Mouse (Mus musculus) forebrain, postnatal 0 days (tissue): ENCODE data around the gene Btbd18. TPM values are rescaled to one million over a fixed set of nuclear protein-coding genes. Genes with fewer than 3 reads are reported as not detected.

Experiments
- ATAC-seq: fragments of 200-750 bp; cut with Nextera tagmentation; 2 replicates; pipeline ENCODE4 v1.8.0; 2017; ENCODE audit warnings: mild to moderate bottlenecking, moderate library complexity
- DNase-seq: peaks from one replicate; pipeline ENCODE4 v3.0.0-alpha.2; 2015
- H3K27ac ChIP-seq: fragments of 300-500 bp; sonication (generic); 2 replicates; pipeline ENCODE4 v1.5.1; 2014; ENCODE audit warnings: low read depth, mild to moderate bottlenecking, antibody characterized with exemption, low read length, moderate library complexity, mixed read lengths
- H3K27me3 ChIP-seq: fragments of 300-500 bp; sonication (generic); 2 replicates; pipeline ENCODE4 v1.6.1; 2014; ENCODE audit warnings: mild to moderate bottlenecking, low read length, mixed read lengths; ENCODE audit not compliant: insufficient read depth
- H3K36me3 ChIP-seq: fragments of 300-500 bp; sonication (generic); 2 replicates; pipeline ENCODE4 v1.6.1; 2014; ENCODE audit warnings: mild to moderate bottlenecking, moderate library complexity; ENCODE audit not compliant: insufficient read depth
- H3K4me1 ChIP-seq: fragments of 300-500 bp; sonication (generic); 2 replicates; pipeline ENCODE4 v1.6.1; 2014; ENCODE audit warnings: antibody characterized with exemption; ENCODE audit not compliant: insufficient read depth
- H3K4me2 ChIP-seq: fragments of 300-500 bp; sonication (generic); 2 replicates; pipeline ENCODE4 v1.6.1; 2014; ENCODE audit warnings: low read depth, mild to moderate bottlenecking, moderate library complexity
- H3K4me3 ChIP-seq: fragments of 300-500 bp; sonication (generic); 2 replicates; pipeline ENCODE4 v1.5.1; 2014; ENCODE audit warnings: low read depth, low read length, mixed read lengths
- H3K9ac ChIP-seq: fragments of 300-500 bp; sonication (generic); 2 replicates; pipeline ENCODE4 v1.6.1; 2014; ENCODE audit warnings: mild to moderate bottlenecking
- H3K9me3 ChIP-seq: fragments of 300-500 bp; sonication (generic); 2 replicates; pipeline ENCODE4 v1.6.1; 2016; ENCODE audit warnings: low read length
- CTCF ChIP-seq: sonication (generic); IDR thresholded peaks from 2 replicates; pipeline ENCODE4 v1.5.1; 2016; ENCODE audit warnings: antibody characterized with exemption, control low read depth, low read depth
- WGBS: fragments of 180-500 bp; shearing (Covaris S2); extraction: QIAGEN DNeasy Blood & Tissue Kit; methylation state at CpG from one replicate; pipeline ENCODE4 v1.1.7; 2014; 5-methylcytosine and 5-hydroxymethylcytosine counted together
- polyA plus RNA-seq: library from polyadenylated mRNA; unstranded; fragments of >200 nt; fragmentation: Nextera tagmentation; extraction: Ambion mirVana; gene quantifications from 2 replicates; pipeline ENCODE4 v1.2.1, GENCODE M21; 2015
- total RNA-seq: library from RNA; depleted of rRNA; stranded (reverse); fragments of >200 nt; gene quantifications from 2 replicates; pipeline ENCODE4 v1.2.3, GENCODE M21; 2014

Gene Btbd18
- total and polyA plus RNA-seq, 2 experiments from 2014 or later: 0.10 to 0.25 TPM

DNA sequence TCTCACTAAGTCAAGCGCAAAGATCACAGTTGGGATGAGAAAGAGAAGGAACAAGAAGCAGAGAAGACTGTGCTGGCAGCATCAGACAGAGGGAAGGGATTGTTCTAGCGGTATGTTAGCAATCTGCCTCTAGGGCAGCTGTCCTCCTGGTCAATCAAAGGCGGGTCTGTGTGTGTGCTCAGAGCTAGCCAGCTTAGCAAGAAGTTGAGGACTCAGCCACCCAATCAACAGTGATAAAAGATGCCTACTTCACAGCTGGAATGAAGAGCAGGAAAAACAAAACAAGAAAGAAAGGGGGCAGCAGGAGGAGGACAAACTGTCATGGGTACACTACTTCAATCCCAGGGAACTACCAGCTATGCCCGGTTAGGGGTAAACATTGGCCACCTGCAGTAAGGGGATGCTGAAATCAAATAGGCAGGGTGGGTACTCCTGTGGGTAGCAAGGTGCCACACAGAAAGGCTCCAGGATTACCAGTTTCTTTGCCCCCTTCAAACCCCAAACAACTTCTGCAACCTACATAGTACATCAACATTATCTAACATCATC lies 23.9 kb upstream of the Btbd18 start:
- WGBS: 19% methylated on average over 4 of the region's 4 CpGs
- H3K9ac ChIP-seq: no peak overlapping the region

DNA sequence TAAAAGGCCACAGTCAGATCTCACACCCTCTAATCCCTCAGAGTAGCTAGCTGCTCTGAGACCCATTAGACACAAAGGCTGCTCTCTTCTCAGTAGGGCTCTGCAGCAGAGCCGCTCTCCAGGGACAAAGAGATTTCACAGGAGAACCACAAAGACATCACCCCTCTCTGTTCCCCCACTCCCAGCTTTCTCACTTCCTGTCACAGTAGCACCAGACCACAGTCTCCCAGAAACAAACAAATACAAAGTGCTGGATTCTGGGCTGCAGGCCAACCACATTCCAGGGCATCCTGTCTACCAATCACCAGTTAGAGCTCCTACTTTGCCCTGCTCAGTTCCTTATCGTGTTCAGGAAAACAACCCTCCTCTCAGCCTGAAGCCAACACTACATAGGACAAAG lies 23.3 kb upstream of the Btbd18 start:
- Histone ChIP-seq H3K36me3 (0 out of 2 replicates have a peak, but pooled peaks cover 4% of the 10 kb centered on the region), H3K4me1 (peaks cover 25% of the 10 kb centered on the region), H3K27me3 (no peaks in the 10 kb centered on the region), H3K9ac (no peak overlapping the region), H3K4me3 (no peak overlapping the region), H3K4me2 (no peak overlapping the region), H3K9me3 (no peaks in the 10 kb centered on the region), H3K27ac (peak overlapping the region; percentile 79)
- ATAC-seq (peak; percentile 92), DNase-seq (peak; percentile 83)
- no peak for TF ChIP-seq CTCF
- 4% methylated on average over 2 of the region's 2 CpGs for WGBS

More for the DNA sequence above, 23.9 kb upstream of the Btbd18 start:
- no peak for TF ChIP-seq CTCF
- Histone ChIP-seq H3K27ac (peak overlapping the region; percentile 79), H3K4me2 (no peak overlapping the region), H3K9me3 (no peaks in the 10 kb centered on the region), H3K4me1 (peaks cover 25% of the 10 kb centered on the region), H3K27me3 (no peaks in the 10 kb centered on the region), H3K36me3 (0 out of 2 replicates have a peak, but pooled peaks cover 4% of the 10 kb centered on the region), H3K4me3 (no peak overlapping the region)
- ATAC-seq: peak; percentile 34
- no peak for DNase-seq

GRCm38 (mm10) chr2:84636231-84636741 lies 22.6 kb upstream of the Btbd18 start:
- 0 out of 2 replicates have a peak, but pooled peaks cover 8% of the 10 kb centered on the region for H3K36me3 ChIP-seq
- no peaks in the 10 kb centered on the region for H3K9me3 ChIP-seq
- H3K27ac ChIP-seq: peak overlapping the region; percentile 79
- peaks cover 25% of the 10 kb centered on the region for H3K4me1 ChIP-seq
- DNase-seq (no peak), ATAC-seq (no peak)
- H3K4me3 ChIP-seq: no peak overlapping the region
- no peaks in the 10 kb centered on the region for H3K27me3 ChIP-seq
- WGBS: 31% methylated on average over 8 of the region's 8 CpGs
- H3K4me2 ChIP-seq: no peak overlapping the region
- no peak overlapping the region for H3K9ac ChIP-seq
- TF ChIP-seq CTCF: no peak

- DNase-seq (no peak), ATAC-seq (no peak)
- H3K9ac ChIP-seq: no peak overlapping the region
- 0 out of 2 replicates have a peak, but pooled peaks cover 4% of the 10 kb centered on the region for H3K36me3 ChIP-seq
- H3K4me1 ChIP-seq: peaks cover 25% of the 10 kb centered on the region
- H3K27me3 ChIP-seq: no peaks in the 10 kb centered on the region
- 42% methylated on average over 6 of the region's 7 CpGs for WGBS
- no peak for TF ChIP-seq CTCF
- H3K4me3 ChIP-seq: no peak overlapping the region
- H3K4me2 ChIP-seq: no peak overlapping the region
- H3K9me3 ChIP-seq: no peaks in the 10 kb centered on the region
- H3K27ac ChIP-seq: no peak overlapping the region; the same call in 1 of the 2 replicates
Measured at GRCm38 (mm10) chr2:84637452-84638165, 21.3 kb upstream of the Btbd18 start.

DNA sequence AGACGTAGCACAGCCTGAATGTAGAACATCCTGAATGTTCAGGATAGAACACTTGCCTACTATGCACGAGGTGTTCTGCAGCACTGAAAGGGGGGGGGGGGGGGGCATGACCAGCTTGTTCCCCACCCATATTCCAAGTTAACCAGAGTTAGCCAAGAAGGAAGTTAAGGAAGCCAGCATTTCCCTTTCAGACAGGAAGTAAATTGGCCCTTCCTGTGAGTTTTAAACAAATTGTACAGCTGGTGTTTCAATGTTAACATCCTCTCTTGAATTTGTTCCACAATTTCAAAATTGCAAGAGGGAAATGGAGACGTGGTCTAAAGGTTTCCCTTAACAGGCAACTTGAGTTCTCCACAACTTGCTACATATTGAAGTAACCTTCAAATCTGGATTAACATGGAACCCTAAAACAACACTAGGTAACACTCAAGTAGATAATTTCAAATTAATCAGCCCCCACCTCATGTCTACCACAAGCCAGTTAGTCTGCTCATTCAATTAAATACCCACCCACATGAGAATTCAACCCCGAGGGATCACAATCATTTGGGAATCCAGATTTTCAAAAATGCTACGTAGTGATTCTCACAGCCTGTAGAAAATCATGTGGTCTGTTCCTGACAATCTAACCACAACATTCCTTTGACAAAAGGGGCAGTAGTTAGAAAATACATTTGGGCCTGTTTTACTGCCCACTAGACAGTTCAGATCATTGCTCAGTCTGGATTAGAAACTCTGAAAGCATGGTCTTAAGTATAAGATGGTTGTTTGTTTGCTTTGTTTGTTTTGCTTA lies 20.3 kb upstream of the Btbd18 start:
- ATAC-seq: no peak
- TF ChIP-seq CTCF: no peak
- no peak for DNase-seq
- no peak overlapping the region for H3K9ac ChIP-seq
- no peak overlapping the region for H3K4me2 ChIP-seq
- H3K27ac ChIP-seq: peak overlapping the region; percentile 15
- H3K27me3 ChIP-seq: no peaks in the 10 kb centered on the region
- H3K4me3 ChIP-seq: no peak overlapping the region
- 0 out of 2 replicates have a peak, but pooled peaks cover 4% of the 10 kb centered on the region for H3K36me3 ChIP-seq
- no peaks in the 10 kb centered on the region for H3K9me3 ChIP-seq
- 53% methylated on average over 5 of the region's 5 CpGs for WGBS
- H3K4me1 ChIP-seq: peaks cover 25% of the 10 kb centered on the region

DNA sequence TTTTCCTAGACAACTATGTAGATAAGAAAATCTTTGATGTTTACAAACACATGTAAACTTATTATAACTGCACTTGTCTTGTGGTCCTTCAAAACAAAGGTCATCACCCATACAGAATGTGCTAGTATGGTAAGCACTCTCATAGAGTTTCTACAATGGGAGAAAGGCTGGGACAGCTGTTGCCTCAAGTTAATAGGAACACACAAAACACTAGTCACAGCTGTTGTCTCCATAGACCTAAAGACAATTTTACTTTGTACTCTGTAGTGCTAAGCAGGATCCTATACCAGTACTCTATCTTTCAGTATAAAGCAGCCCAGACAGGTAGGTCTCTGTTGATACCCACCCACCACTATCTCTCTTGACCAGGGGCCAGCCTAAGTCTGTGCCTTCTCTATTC lies 18.0 kb upstream of the Btbd18 start:
- TF ChIP-seq CTCF: no peak
- Histone ChIP-seq H3K9me3 (no peaks in the 10 kb centered on the region), H3K27ac (no peak overlapping the region), H3K4me2 (no peak overlapping the region), H3K36me3 (0 out of 2 replicates have a peak, but pooled peaks cover 4% of the 10 kb centered on the region), H3K27me3 (no peaks in the 10 kb centered on the region), H3K4me3 (no peak overlapping the region), H3K9ac (no peak overlapping the region), H3K4me1 (0 out of 2 replicates have a peak, but pooled peaks cover 8% of the 10 kb centered on the region)
- no peak for DNase-seq
- ATAC-seq: no peak
